Mouse (Mus musculus): Measurements from ENCODE around the gene Pax8. TPM values are rescaled to one million over a fixed set of nuclear protein-coding genes. Genes with fewer than 3 reads are reported as not detected.

The Pax8 gene
- polyA plus RNA-seq, 1 experiment from 2014 or later: 129 TPM

DNA sequence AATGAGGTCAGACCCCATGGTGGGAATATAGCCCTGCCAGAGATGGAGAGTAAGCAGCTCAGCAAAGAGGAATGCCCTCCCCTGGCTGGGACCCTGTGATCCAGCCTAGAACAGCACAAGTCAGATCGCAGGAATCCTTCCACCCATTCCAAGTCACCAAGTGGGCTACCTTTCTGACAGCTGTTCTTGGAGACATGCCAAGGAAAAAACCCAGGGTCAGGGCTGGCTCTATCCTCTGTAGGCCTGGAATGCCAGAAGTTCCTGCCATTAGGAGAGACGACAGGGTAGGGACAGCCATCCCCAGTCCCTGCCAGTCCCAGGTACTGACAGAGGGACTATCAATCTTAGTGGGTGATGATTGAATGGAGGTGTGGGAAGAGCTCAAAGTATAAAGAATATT lies 4.5 kb upstream of the Pax8 start:
- H3K9me3 ChIP-seq (replicated peaks): no peaks in the 10 kb centered on the region
- no peaks in the 10 kb centered on the region for H3K36me3 ChIP-seq
- ATAC-seq (replicated peaks; ENCODE audit: low FRiP score): no peak
- WGBS: 42% methylated on average over 2 of the region's 2 CpGs
- peak overlapping the region; percentile 22; the same call in 1 of the 2 replicates for H3K4me2 ChIP-seq
- peaks cover 25% of the 10 kb centered on the region for H3K27me3 ChIP-seq
- peak overlapping the region; percentile 88 for H3K27ac ChIP-seq
- no peak overlapping the region for H3K9ac ChIP-seq
- peaks cover 36% of the 10 kb centered on the region for H3K4me1 ChIP-seq
- no peak overlapping the region for H3K4me3 ChIP-seq (replicated peaks)

DNA sequence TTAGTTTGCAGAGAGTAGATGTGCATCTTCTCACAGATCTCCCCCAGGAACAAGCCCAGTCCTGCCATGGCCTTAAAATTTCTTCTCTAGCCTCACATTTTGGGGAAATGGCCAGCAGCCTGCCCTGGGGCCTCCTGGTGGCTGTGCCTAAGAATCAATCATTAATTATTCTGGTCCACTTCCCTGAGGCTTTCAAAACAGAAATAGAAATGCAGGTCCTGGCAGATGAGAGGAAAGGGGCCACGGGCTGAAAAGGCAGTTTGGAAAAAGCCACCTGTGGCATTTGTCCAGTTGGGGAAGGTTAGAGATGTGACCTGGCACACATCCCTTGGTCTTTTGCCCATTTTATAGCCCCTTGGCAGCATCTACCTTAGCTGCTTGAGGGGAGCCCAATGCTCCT lies 3.8 kb upstream of the Pax8 start:
- Histone ChIP-seq H3K4me1 (peaks cover 40% of the 10 kb centered on the region), H3K9ac (no peak overlapping the region), H3K9me3 (replicated peaks) (no peaks in the 10 kb centered on the region), H3K4me3 (replicated peaks) (no peak overlapping the region), H3K27ac (peak overlapping the region; percentile 88), H3K4me2 (peak overlapping the region; percentile 22; the same call in 1 of the 2 replicates), H3K36me3 (no peaks in the 10 kb centered on the region), H3K27me3 (peaks cover 32% of the 10 kb centered on the region)
- WGBS: 0% methylated on average over 1 of the region's 1 CpGs
- ATAC-seq (replicated peaks; ENCODE audit: low FRiP score): no peak

DNA sequence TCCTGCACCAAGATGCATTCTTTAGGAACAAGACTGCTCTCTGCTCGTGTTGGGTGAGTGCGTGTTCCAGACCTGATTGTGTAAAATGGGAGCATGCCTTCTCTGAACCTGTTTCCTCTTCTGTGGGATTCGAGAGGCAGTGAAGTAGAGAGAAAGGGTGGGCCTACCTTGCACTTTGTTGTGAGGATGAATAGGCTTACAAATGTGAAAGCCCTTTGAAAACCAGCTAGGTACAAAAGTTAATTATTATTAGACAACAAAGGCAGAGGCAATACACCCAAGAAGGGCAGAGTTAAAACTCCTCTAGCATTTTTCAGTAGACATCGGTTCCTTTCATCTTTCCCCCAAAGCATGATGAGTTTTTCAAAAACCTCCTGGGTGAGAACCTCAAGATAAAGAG lies 3.2 kb upstream of the Pax8 start:
- Histone ChIP-seq H3K27ac (peak overlapping the region; percentile 88), H3K4me1 (peaks cover 45% of the 10 kb centered on the region), H3K36me3 (no peaks in the 10 kb centered on the region), H3K4me2 (0 out of 2 replicates have a peak overlapping the region, but pooled peaks have one; percentile 22), H3K4me3 (replicated peaks) (no peak overlapping the region), H3K9ac (no peak overlapping the region), H3K9me3 (replicated peaks) (no peaks in the 10 kb centered on the region), H3K27me3 (peaks cover 38% of the 10 kb centered on the region)
- 53% methylated on average over 4 of the region's 4 CpGs for WGBS
- ATAC-seq (replicated peaks; ENCODE audit: low FRiP score): peak; percentile 15; the same call in 1 of the 2 replicates

DNA sequence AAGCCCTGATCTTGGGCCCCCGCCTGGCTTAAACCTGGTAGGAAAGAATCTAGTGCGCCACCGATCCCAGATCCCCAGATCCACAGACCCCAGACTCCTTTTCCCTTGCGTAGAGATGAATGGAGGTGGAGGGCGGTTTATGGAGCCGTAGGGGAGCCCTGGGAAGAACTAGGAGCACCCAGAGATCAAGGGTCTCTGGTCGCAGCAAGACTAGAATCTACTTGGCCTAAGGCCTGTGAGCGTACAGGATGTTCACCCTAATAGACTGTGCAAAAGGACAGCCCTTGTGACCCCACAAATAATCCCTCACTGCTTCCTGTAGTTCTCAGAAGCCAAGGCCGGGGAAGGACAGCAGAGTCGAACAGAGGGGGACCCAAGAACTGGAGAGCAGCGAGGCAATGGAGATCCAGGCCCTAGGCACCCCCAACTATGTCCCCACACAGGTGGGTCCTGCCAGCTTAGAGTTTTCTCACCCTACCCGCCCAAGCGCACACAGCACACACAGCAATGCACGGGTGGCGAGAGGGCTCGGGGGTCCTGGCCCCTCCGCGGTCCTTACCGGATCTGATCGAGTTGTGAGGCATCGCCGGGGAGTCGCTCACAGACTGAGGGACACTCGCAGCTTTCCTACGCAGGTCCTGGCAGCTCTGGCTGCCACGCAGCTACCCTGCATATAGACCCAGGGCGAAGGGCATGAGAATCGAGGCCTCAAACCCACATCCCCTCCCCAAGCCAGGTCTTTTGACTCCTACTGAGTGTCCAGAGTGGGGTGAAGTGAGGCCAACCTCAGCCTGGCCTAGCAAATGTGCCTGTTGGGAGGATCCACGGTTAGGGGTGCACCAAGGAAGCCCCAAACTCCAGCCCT lies 653 bp downstream of the Pax8 start:
- Histone ChIP-seq H3K4me2 (peak overlapping the region; percentile 64), H3K27ac (peak overlapping the region; percentile 89), H3K36me3 (no peaks in the 10 kb centered on the region), H3K9ac (peak overlapping the region; percentile 81), H3K27me3 (peaks cover 39% of the 10 kb centered on the region), H3K9me3 (replicated peaks) (no peaks in the 10 kb centered on the region), H3K4me1 (peaks cover 41% of the 10 kb centered on the region), H3K4me3 (replicated peaks) (peak overlapping the region; percentile 63)
- ATAC-seq (replicated peaks; ENCODE audit: low FRiP score): peak; percentile 27
- WGBS: 17% methylated on average over 29 of the region's 29 CpGs

DNA sequence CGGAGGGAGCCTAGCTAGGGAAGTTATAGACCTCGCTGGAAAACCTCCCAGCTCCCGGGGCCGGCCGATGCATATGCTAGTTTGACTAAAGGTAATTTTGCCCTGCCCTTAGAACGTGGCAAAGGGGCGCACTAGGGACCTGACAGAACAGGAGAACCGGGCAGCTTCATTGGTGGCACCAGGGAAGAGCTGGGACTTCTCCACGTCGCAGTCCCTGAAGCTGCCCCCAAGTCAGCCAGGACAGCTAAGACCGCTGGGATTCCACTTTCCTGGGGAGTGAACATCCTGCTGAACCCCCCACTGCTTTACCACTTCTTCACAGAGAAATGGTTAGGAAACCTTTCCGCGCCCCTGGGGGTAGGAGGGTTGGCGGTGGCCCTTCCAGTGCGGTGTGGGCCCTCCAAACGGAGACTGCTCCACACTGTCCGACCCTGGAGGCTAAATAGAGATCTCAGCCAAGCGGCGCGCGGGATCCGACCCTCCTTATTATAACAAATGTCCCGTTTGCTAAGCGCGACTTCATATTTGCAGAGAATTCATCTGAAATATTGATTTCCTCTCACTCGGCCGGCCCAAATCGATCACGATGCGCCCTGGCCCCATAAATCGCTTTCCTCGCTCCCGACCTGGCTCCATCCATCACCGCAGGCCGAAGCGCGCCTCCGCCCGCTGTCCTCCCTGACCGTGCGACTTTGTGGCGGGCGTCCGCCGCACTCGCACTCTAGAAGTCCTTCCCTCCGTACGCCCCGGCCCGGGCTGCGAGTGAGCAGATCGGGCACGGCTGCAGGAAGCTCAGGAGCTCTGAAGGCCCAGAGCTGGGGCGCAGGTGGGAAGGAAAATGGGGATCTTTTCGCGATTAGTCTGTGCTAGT lies 1.5 kb downstream of the Pax8 start:
- Histone ChIP-seq H3K27me3 (peaks cover 39% of the 10 kb centered on the region), H3K4me3 (replicated peaks) (peak overlapping the region; percentile 63), H3K36me3 (no peaks in the 10 kb centered on the region), H3K9me3 (replicated peaks) (no peaks in the 10 kb centered on the region), H3K4me1 (peaks cover 40% of the 10 kb centered on the region), H3K9ac (peak overlapping the region; percentile 81), H3K27ac (peak overlapping the region; percentile 89), H3K4me2 (peak overlapping the region; percentile 64)
- no peak for ATAC-seq (replicated peaks; ENCODE audit: low FRiP score)
- WGBS: under 1% methylated on average over 56 of the region's 56 CpGs

DNA sequence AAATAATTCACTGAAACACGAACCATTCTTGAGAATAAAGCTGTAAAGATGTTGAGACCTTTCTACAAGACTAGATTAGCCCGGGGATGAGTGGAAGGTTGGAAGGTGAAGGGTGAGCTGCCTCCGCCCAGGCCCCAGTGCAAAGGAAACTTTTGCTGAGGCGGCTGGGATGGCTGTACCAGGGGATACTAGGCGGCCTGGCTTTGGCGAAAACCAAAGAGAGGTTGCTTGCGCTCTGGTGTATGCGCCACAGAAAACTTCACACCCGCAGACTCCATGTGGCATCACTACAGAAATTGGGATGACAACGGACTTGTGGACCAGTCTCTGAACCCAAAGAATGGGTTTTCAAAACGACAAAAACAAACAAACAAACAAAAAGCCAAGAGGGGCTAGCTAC lies 2.7 kb downstream of the Pax8 start:
- Histone ChIP-seq H3K27ac (peak overlapping the region; percentile 64; the same call in 1 of the 2 replicates), H3K4me1 (peaks cover 46% of the 10 kb centered on the region), H3K9ac (peak overlapping the region; percentile 81), H3K4me3 (replicated peaks) (peak overlapping the region; percentile 63), H3K36me3 (0 out of 2 replicates have a peak, but pooled peaks cover 2% of the 10 kb centered on the region), H3K27me3 (peaks cover 39% of the 10 kb centered on the region), H3K9me3 (replicated peaks) (no peaks in the 10 kb centered on the region), H3K4me2 (peak overlapping the region; percentile 64)
- 8% methylated on average over 11 of the region's 11 CpGs for WGBS
- ATAC-seq (replicated peaks; ENCODE audit: low FRiP score): no peak

DNA sequence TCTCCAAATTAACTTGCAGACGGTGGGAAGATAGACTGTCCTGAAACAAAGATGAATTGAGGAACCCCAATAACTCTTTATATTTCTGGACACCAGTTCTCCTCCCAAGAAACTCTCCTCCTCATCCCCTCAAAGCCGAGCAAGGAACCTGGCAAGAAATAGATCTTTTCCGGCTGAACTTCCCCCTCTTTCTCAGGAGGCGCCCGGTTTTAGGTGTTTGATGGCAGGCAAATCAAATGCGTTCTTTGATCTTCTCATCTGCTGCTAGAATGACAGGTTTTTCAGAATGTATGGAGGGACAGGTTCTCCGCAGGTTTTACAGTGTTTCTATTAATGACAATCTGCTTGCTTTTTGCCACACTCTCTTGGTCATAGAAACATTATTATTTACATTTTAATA lies 3.3 kb downstream of the Pax8 start:
- H3K27ac ChIP-seq: 0 out of 2 replicates have a peak overlapping the region, but pooled peaks have one; percentile 41
- no peak for ATAC-seq (replicated peaks; ENCODE audit: low FRiP score)
- 6% methylated on average over 7 of the region's 7 CpGs for WGBS
- peak overlapping the region; percentile 81 for H3K9ac ChIP-seq
- peaks cover 38% of the 10 kb centered on the region for H3K27me3 ChIP-seq
- H3K4me2 ChIP-seq: peak overlapping the region; percentile 64
- no peaks in the 10 kb centered on the region for H3K9me3 ChIP-seq (replicated peaks)
- peaks cover 50% of the 10 kb centered on the region for H3K4me1 ChIP-seq
- peak overlapping the region; percentile 63 for H3K4me3 ChIP-seq (replicated peaks)
- H3K36me3 ChIP-seq: 0 out of 2 replicates have a peak, but pooled peaks cover 2% of the 10 kb centered on the region

DNA sequence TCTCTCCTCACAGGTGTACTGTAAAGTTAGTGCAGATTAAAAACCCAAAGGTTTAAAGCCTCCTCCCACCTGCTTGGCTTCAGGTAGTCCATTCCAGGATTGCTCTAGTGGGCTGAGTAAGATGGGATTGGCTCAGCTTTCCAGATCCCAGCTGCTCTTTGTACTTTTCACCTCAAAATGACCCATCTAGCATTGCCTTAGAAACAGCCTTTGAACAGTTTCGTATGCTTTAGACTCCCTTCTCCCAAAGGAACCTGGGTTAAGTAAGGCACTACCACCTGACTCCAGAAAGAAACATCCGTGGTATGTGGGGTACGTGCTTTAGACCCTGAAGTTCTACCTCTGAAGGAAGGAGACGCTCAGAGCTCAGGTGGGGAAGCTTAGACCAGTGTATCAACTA lies 6.3 kb downstream of the Pax8 start:
- Histone ChIP-seq H3K4me3 (replicated peaks) (no peak overlapping the region), H3K36me3 (0 out of 2 replicates have a peak, but pooled peaks cover 2% of the 10 kb centered on the region), H3K9me3 (replicated peaks) (no peaks in the 10 kb centered on the region), H3K27ac (peak overlapping the region; percentile 72), H3K9ac (no peak overlapping the region; the same call in 1 of the 2 replicates), H3K4me1 (peaks cover 51% of the 10 kb centered on the region), H3K4me2 (peak overlapping the region; percentile 36), H3K27me3 (peaks cover 9% of the 10 kb centered on the region; the same call in 1 of the 2 replicates)
- 46% methylated on average over 4 of the region's 4 CpGs for WGBS
- peak; percentile 55 for ATAC-seq (replicated peaks; ENCODE audit: low FRiP score)

DNA sequence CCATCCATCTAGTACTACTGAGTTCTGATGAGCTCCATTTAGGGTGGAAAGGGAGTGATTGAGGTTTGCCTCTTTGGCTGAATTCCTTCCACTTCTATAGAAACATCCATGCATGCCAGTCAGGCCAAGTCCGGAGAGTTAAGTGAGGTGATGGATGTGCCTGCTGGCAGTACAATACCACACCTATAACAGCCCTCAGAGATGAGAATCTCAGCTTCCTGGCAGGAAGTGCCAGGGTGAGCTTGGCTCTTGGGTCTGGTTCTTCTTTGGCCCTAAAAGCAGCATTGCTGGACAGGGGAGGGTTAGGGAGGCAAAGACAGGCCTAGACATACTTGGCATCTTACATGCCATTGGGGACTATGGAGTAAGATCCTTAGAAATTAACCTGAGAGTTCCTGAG lies 7.0 kb downstream of the Pax8 start:
- ATAC-seq (replicated peaks; ENCODE audit: low FRiP score): no peak
- Histone ChIP-seq H3K9ac (no peak overlapping the region), H3K4me2 (0 out of 2 replicates have a peak overlapping the region, but pooled peaks have one; percentile 3), H3K9me3 (replicated peaks) (no peaks in the 10 kb centered on the region), H3K27me3 (peaks cover 4% of the 10 kb centered on the region; the same call in 1 of the 2 replicates), H3K4me3 (replicated peaks) (no peak overlapping the region), H3K4me1 (peaks cover 47% of the 10 kb centered on the region), H3K36me3 (0 out of 2 replicates have a peak, but pooled peaks cover 4% of the 10 kb centered on the region), H3K27ac (peak overlapping the region; percentile 72)
- WGBS: 39% methylated on average over 1 of the region's 1 CpGs

DNA sequence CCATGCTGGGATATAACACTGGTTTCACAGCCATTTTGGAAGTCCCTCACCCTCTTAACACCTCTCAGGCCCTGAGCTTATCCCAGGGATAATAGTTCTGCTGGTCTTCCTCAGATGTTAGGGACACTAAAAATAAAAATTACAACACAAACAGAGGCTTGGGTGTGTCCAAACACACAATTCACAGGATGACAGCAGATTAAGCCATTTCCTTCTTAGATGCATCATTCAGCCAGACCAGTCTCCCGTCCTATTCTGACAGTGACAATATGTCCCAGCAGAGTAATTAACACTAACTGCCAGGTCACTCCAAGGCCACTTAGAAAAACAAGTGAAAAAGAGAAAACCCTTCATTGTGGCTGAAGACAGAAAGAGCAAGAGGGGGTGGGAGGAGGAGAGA lies 8.2 kb downstream of the Pax8 start:
- H3K36me3 ChIP-seq: 0 out of 2 replicates have a peak, but pooled peaks cover 9% of the 10 kb centered on the region
- no peak overlapping the region for H3K9ac ChIP-seq
- no peak overlapping the region for H3K27ac ChIP-seq
- no peak overlapping the region for H3K4me3 ChIP-seq (replicated peaks)
- no peak overlapping the region for H3K4me2 ChIP-seq
- ATAC-seq (replicated peaks; ENCODE audit: low FRiP score): no peak; the same call in 1 of the 2 replicates
- H3K27me3 ChIP-seq: no peaks in the 10 kb centered on the region
- 10% methylated on average over 1 of the region's 1 CpGs for WGBS
- H3K9me3 ChIP-seq (replicated peaks): no peaks in the 10 kb centered on the region
- H3K4me1 ChIP-seq: peaks cover 47% of the 10 kb centered on the region

DNA sequence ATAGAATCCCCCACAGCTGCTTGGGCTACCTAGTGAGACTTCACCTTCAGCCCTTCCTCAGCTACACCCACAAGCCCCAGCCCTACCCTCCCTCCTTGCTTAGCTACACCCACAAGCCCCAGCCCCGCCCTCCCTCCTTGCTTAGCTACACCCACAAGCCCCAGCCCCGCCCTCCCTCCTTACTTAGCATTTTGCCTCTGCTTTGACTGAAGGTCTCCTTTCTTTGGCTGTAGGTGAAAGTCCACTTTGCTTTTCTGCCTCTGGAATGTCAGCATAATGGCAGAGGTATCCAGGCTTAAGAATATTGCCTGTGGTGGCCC lies 14.6 kb downstream of the Pax8 start:
- ATAC-seq (replicated peaks; ENCODE audit: low FRiP score): peak; percentile 83
- Histone ChIP-seq H3K4me2 (no peak overlapping the region), H3K9ac (no peak overlapping the region), H3K4me1 (peaks cover 57% of the 10 kb centered on the region), H3K27ac (peak overlapping the region; percentile 20; the same call in 1 of the 2 replicates), H3K4me3 (replicated peaks) (no peak overlapping the region), H3K27me3 (no peaks in the 10 kb centered on the region), H3K36me3 (peaks cover 37% of the 10 kb centered on the region), H3K9me3 (replicated peaks) (no peaks in the 10 kb centered on the region)
- WGBS: 30% methylated on average over 2 of the region's 2 CpGs
